Mouse (Mus musculus): ENCODE data around the gene Mlip.

The Mlip gene

GRCm38 (mm10) chr9:77347704-77348103 is 5.1 kb downstream of the Mlip start:
- no peak for DNase-seq (ENCODE audit: low spot score)

GRCm38 (mm10) chr9:77344318-77344717 is 8.5 kb downstream of the Mlip start:
- DNase-seq (ENCODE audit: low spot score): no peak

GRCm38 (mm10) chr9:77340159-77340862 is 12.5 kb downstream of the Mlip start:
- DNase-seq (ENCODE audit: low spot score): no peak

GRCm38 (mm10) chr9:77339571-77340148 is 13.1 kb downstream of the Mlip start:
- no peak for DNase-seq (ENCODE audit: low spot score)

GRCm38 (mm10) chr9:77335370-77335769 is 17.4 kb downstream of the Mlip start:
- no peak for DNase-seq (ENCODE audit: low spot score)

GRCm38 (mm10) chr9:77318346-77318745 is 34.4 kb downstream of the Mlip start:
- DNase-seq (ENCODE audit: low spot score): no peak

GRCm38 (mm10) chr9:77310548-77310947 is 42.2 kb downstream of the Mlip start:
- no peak for DNase-seq (ENCODE audit: low spot score)

- no peak for DNase-seq (ENCODE audit: low spot score)
Observed at GRCm38 (mm10) chr9:77305417-77305816, 47.4 kb downstream of the Mlip start.

- no peak for DNase-seq (ENCODE audit: low spot score)
Observed at GRCm38 (mm10) chr9:77302340-77302739, 50.4 kb downstream of the Mlip start.

GRCm38 (mm10) chr9:77287958-77288357 is 64.8 kb downstream of the Mlip start:
- DNase-seq (ENCODE audit: low spot score): no peak

GRCm38 (mm10) chr9:77279371-77279770 is 73.4 kb downstream of the Mlip start:
- no peak for DNase-seq (ENCODE audit: low spot score)

GRCm38 (mm10) chr9:77278055-77278454 is 74.7 kb downstream of the Mlip start:
- no peak for DNase-seq (ENCODE audit: low spot score)

- DNase-seq (ENCODE audit: low spot score): no peak
Observed at GRCm38 (mm10) chr9:77277270-77277669, 75.5 kb downstream of the Mlip start.

- DNase-seq (ENCODE audit: low spot score): no peak
Observed at GRCm38 (mm10) chr9:77276451-77277154, 76.2 kb downstream of the Mlip start.

- DNase-seq (ENCODE audit: low spot score): no peak
Observed at GRCm38 (mm10) chr9:77272727-77273126, 80.0 kb downstream of the Mlip start.

- DNase-seq (ENCODE audit: low spot score): no peak
Observed at GRCm38 (mm10) chr9:77265268-77266017, 87.3 kb downstream of the Mlip start.

- no peak for DNase-seq (ENCODE audit: low spot score)
Observed at GRCm38 (mm10) chr9:77259052-77259451, 93.7 kb downstream of the Mlip start.

GRCm38 (mm10) chr9:77258265-77258664 is 94.5 kb downstream of the Mlip start:
- no peak for DNase-seq (ENCODE audit: low spot score)

GRCm38 (mm10) chr9:77254514-77254913 is 98.3 kb downstream of the Mlip start:
- DNase-seq (ENCODE audit: low spot score): no peak

GRCm38 (mm10) chr9:77252761-77253160 is 100.0 kb downstream of the Mlip start:
- DNase-seq (ENCODE audit: low spot score): no peak

- no peak for DNase-seq (ENCODE audit: low spot score)
Observed at GRCm38 (mm10) chr9:77252134-77252533, 100.6 kb downstream of the Mlip start.

- DNase-seq (ENCODE audit: low spot score): no peak
Observed at GRCm38 (mm10) chr9:77251511-77252112, 101.2 kb downstream of the Mlip start.
